Mouse (Mus musculus) T-helper 2 cell (primary cell): ENCODE measurements around the gene B3galt6.

Source experiments
- in situ Hi-C: fragments of 300-600 bp; cut with MboI, MseI; formaldehyde crosslinking; loops from one replicate; pipeline ENCODE4 v1.15.1; 2025; ENCODE audit warnings: high pct_unique_total_duplicates

Gene B3galt6

DNA sequence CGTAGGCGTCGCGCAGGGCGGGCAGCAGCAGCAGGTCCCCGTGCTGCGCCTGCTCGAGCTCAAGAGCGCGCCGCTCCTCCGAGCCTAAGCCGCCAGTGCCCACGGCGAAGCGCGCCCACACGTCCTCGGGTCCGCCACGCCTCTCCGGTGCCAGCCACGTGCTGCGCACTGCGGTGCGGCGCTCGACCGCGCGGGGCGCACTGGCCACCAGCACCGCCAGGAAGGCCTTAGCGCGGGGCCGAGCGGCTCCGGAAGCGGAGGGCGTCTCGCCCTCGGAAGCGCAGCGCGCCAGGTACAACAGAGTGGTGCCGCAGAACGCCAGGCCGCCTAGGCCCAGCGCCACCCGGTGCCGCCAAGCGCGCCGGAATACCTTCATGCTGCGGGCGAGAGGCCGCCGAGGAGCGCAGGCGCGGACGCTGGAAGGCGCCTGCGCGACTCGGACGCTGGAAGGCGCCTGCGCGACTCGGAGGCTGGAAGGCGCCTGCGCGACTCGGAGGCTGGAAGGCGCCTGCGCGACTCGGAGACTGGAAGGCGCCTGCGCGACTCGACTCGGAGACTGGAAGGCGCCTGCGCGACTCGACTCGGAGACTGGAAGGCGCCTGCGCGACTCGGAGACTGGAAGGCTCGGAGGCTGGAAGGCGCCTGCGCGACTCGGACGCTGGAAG, at the start of gene B3galt6, which contains the start of gene Sdf4:
B3galt6 (minus strand) TSS at position 409 of the 665 bp plus-strand sequence.
Sdf4 (plus strand) TSS at position 632 of the 665 bp plus-strand sequence.
- in situ Hi-C loops, result no loop called here

- in situ Hi-C loops, result loop anchor here (5.0 kb wide), 2 partner anchors 38 to 73 kb away; partner anchors contain the start of gene C1qtnf12
Observed at GRCm38 (mm10) chr4:156034901-156035300, 42.5 kb upstream of the B3galt6 start.

DNA sequence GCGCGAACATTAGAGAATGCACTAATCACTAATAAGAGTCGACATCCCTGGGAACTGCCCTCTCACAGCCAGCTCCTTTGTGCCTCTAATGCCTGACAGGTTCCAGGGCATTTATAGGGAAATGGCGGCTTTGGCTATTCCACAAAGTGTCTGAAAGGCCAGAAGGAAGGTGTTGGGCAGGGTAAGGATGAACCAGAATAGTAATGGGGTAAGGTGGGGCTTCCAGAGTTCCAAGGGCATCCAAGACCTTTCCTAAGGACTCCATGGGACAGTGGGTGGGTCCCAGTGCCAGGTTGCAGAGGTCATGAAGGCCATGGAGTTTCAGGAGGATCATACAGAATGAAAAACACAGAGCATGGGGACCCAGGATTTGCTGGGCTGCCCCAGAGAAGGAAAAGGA, 41.9 kb upstream of the B3galt6 start:
- in situ Hi-C loops, result loop anchor here (5.0 kb wide), 2 partner anchors 37 to 72 kb away; partner anchors contain the start of gene C1qtnf12

DNA sequence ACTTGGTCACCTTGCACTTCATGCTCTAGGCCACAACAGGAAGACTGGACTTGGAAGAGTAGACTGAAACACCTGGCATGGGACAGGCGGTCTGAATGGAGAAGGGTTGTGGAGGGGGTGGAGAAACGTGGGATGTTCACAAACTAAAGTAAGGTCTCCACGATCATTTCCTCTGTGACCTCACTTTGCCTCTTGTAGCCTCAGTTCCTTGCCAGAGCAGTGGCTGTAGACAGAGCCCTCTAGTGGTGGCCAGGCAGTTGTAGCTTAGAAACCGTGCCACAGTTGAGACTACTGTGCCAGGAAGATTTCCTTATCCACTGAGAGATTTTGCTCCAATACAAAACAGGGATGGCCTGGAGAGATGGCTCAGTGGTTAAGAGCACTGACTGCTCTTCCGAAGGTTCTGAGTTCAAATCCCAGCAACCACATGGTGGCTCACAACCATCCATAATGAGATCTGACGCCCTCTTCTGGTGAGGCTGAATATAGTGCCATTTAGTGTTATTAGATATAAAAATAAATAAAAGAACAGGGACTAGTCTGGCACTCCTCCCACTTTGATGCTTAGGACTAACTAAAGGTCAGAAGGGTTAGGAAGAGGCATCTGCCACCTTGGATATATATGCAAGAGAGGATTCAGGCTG, 41.1 kb upstream of the B3galt6 start:
- in situ Hi-C loops, result loop anchor here (5.0 kb wide), 2 partner anchors 36 to 71 kb away; partner anchors contain the start of gene C1qtnf12

DNA sequence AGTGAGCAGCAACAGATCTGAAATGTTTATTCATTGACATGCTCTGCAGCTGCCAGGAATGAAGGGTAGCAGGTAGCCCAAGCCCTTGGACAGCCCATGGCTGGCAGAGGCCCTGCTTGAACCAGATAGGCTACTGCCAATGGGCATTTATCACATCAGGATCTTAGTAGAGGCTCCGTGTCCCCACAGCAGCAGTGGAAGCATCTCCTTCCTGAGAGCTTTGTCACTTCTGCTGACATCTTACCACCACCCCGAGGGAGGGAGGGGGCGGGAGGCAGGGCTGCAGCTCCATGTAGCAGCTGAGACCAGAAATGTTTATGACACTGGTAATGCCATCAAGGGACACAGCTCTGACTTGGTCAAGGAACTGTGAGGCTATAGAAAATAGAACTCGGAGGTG, 40.4 kb upstream of the B3galt6 start:
- in situ Hi-C loops, result loop anchor here (5.0 kb wide), 2 partner anchors 36 to 71 kb away; partner anchors contain the start of gene C1qtnf12

GRCm38 (mm10) chr4:156031593-156032391, 39.3 kb upstream of the B3galt6 start:
- in situ Hi-C loops, result loop anchor here (5.0 kb wide), 2 partner anchors 34 to 69 kb away; partner anchors contain the start of gene C1qtnf12

DNA sequence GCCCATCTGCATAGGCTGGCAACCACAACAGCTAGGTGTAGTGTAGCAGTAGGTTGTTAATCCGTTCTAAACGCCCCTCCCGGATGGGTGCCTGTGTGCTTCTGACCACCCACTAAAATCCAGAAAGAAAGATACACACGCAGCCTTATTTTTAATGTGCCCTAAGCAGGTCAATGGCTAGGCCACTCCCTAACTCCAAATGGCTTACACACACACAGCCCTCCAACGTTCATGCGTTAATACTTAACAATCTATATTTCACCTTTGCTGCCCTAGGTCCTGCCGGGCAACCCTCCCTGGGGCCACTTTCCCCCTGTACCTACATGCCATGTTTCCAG, 38.8 kb upstream of the B3galt6 start:
- in situ Hi-C loops, result loop anchor here (5.0 kb wide), 2 partner anchors 34 to 69 kb away; partner anchors contain the start of gene C1qtnf12

DNA sequence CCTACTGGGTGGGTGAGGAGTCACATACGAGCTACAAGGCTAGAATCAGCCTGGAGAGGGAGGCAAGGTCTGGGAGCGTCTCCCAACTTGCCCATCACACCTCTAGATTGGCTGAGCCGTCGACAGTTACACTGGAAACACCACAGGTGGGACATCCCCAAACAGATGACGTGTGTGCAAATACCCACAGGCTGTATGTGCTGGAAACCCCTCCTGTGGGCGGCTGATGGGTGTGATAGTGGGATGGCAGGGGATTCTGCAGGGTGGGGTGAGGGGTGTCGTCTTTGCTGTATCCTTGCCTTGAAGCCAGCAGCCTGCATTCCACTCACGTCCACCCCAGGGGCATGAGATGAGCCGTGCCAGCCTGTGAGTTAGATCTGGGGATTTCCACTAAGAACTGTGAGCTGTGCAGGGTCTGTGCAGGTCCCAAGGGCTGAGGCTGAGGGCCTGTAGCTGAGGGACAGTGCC, 38.2 kb upstream of the B3galt6 start:
- in situ Hi-C loops, result loop anchor here (5.0 kb wide), 2 partner anchors 33 to 68 kb away; partner anchors contain the start of gene C1qtnf12

DNA sequence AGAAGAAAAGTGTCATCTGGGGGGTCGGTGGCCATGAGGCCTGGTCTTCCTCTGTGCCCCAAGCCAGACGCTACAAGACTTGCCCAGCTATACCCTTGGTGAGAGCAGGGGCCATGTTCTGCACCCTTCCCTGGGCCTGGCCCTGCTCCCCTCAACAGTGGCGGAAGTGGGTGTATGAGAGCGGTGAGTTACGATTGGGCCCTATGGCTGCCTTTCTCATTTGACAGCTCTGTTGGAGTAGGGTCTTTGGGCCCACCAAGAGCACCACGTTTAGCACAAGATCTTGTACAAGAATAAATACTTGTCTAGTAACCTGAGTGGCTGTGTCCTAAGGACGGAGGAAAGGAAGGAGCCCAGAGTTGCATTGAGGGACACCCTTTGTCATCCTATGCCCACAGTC, 36.1 kb upstream of the B3galt6 start:
- in situ Hi-C loops, result no loop called here

GRCm38 (mm10) chr4:156026013-156026412, 33.6 kb upstream of the B3galt6 start, which contains the start of gene Tnfrsf18:
Tnfrsf18 (plus strand) TSS chr4:156026164.
- in situ Hi-C loops, result no loop called here

DNA sequence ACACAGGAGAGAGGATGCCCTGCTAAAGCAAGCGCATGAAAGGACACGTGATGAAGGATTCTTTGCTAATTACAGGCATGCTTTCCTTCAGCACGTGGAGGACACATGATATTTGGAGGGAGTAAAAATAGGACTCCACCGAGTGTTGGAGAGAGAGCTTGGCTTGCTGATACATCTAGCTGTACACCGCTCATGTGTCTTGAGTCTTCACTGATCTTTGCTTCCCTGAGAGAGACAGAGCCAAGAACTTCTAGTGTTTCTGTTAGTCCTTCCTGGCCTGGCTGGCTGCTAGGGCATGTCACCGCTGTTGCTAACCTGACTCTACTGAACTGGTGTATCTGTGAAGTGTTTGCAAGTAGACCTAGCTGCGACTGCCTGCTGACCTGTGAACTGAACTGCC, 31.7 kb upstream of the B3galt6 start:
- in situ Hi-C loops, result no loop called here

- in situ Hi-C loops, result no loop called here
Observed at GRCm38 (mm10) chr4:156023520-156023919, 31.1 kb upstream of the B3galt6 start.

DNA sequence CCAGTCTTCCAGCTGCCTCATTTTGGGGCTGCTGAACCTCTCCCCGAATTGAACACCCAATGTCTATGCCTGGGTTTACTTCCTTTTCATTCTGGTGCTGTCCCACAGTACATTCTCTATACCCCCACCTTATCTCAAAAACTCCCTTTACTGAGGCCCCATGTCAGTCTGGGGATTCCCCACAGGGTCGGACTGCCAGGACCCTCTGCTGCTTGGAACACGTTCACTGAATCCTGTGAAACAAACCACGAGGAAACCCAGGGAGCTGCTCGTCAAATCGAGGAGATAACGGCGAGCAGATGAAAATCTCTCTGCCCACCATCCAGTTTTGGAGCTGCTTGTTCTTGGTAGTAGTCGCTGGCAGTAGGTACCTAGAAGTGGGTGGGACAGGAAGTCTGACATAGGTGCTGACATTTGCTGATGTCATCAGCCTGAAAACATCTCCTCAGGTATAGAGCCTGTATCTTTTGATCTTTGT, 29.5 kb upstream of the B3galt6 start:
- in situ Hi-C loops, result no loop called here

DNA sequence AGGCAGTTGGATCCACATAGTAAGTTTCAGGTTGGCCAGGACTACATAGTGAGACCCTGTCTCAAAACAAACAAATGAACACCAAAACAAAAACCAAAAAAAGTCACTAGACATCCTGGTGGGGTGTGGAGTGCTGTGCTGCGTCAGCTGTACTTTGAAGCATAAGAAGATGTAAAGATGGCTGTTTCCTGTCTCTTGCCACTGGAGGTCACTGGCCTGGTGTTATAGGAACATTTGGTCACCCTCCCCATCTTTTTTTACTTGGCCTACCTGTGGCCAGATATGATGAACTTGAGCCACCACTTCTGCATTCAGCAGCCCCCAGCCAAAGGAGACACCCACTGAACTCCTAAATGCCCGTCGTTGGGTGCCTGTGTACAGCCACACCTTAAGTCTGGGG, 28.9 kb upstream of the B3galt6 start:
- in situ Hi-C loops, result no loop called here

DNA sequence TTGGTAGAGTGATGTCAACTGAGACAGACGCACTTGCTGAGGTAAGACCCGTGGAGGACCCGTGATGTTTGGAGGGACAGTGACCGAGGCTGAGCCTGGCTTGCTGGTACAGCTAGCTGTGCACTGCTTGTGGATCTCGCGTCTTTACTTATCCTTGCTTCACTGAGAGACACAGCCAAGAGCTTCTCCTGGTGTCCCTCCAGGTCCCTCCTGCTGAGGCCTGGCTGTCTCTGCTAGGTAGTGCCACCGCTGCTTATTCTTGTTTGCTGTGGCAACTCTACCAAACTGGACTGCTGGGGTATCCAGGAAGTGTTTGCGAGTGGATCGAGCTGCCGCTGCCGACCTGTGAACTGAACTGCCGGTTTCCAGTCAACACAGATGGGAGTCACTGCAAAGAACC, 27.3 kb upstream of the B3galt6 start:
- in situ Hi-C loops, result no loop called here

DNA sequence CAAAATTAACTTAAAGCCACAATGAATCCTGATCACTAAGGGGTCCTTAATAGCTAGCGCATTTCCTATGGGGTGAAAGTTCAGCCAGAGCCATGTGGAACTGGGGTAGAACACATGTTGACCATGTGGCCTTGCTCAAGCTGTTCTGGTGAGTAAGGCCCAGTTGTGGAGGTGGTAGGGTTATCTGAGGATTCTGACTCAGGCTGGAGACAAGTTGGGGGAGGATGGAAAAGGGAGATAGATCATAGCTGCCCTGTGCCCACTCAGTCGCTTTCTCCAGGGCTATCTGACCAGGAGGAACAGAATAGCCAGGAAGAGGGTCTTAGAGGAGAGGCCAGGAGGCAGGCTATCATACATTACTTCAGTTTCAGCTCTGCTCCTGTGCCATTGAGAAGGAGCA, 22.0 kb upstream of the B3galt6 start:
- in situ Hi-C loops, result no loop called here

DNA sequence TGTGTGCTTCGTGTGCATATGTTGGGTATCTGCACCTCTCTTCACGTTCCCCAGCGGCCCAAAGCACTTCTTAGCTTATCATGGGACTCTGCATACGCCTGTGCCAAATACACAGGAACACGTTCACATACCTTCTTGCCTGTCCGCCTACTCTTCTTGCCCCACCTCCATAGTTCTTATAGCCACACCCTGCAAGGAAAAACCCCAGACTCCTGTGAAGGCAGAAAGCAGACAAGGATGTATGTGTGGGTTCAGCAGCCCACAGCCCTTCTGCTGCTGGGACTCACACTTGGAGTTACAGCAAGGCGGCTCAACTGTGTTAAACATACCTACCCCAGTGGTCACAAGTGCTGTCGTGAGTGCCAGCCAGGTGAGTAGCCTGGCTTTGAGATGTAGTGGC, 21.2 kb upstream of the B3galt6 start, which contains the start of gene Tnfrsf4:
Tnfrsf4 (plus strand) TSS at position 207 of the 400 bp plus-strand sequence.
- in situ Hi-C loops, result no loop called here

GRCm38 (mm10) chr4:156008369-156008768, 15.9 kb upstream of the B3galt6 start:
- in situ Hi-C loops, result no loop called here

DNA sequence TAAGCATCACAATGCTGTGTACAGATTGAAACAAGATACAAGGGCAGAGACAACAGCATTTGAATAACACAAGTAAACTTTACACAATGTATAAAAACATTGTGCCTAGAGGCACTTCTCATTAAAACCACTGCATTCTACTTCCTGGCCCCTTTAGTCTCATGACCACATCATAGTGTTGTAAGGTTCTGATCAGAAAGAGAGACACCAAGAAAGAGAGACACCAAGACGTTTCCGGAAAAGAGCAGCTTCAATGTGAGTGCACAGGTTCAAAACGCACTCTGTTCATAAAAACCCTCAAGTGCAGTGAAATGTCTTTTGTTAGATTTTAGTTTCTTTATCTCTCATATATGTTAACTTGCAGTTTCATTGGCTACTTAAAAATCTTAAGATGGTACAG, 11.7 kb upstream of the B3galt6 start:
- in situ Hi-C loops, result no loop called here

- in situ Hi-C loops, result no loop called here
Observed at GRCm38 (mm10) chr4:155993606-155994005, 1.2 kb upstream of the B3galt6 start.

DNA sequence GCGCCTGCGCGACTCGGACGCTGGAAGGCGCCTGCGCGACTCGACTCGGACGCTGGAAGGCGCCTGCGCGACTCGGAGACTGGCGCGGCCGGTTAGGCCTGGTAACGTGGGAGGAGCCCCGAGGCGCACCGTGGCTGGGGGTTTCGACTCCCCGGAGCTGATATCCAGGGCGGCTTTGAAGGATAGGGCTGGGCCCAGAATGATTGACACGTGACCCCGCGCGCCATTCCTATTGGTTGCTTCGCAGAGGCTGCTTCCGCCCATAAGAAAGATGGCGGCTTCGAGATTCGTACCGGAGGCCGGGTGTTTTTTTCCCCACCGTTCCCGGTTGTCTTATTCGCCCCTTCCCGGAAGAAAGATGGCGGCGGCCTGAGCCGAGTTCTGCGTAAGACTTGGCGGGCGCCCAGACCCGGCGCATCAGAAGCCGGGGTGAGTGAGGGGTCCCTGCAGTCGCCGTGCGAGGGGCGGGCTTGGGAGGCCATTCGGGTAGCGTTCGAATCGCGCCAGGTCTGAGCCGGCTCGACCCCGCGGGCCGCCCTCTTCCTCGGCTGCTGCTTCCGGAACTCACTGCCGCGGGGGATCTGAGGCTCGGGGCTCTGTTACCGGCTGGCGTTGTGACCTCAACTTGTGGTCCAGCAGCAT, 578 bp upstream of the B3galt6 start:
- in situ Hi-C loops, result no loop called here
